Mouse (Mus musculus): Measurements from ENCODE around the gene Tfap2b. TPM values are rescaled to one million over a fixed set of nuclear protein-coding genes. Genes with fewer than 3 reads are reported as not detected.

The Tfap2b gene
- polyA plus RNA-seq, 1 experiment from 2014 or later, result 49.2 TPM

DNA sequence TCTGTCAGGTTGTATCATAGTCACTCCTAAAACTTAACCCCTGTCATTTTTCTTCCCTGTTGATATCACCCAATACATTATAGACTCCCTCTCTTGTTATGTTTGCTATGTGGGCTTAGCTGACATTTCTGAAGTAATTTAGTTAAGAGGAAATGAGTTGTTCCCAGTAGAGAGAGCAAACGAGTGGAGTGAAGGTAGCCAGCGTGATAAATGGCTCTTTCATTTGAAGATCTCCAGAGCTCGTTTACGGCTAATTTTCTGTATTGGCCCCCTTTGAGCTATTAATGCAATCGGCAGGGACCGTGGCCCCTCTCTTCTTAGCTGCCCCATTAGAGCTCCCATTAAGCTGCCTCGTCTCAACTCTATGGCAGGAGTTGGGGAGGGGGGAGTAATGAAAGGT is 12.9 kb downstream of the Tfap2b start:
- H3K4me2 ChIP-seq (ENCODE audit: low read depth, low read length), result 0 out of 2 replicates have a peak overlapping the region, but pooled peaks have one; percentile 8
- H3K4me1 ChIP-seq (ENCODE audit: control insufficient read depth, insufficient read depth, low read length), result no peaks in the 10 kb centered on the region; the same call in 1 of the 2 replicates
- H3K9me3 ChIP-seq (ENCODE audit: control insufficient read depth, low read length), result no peaks in the 10 kb centered on the region
- peaks cover 57% of the 10 kb centered on the region for H3K27me3 ChIP-seq (ENCODE audit: control insufficient read depth, insufficient read depth, low read length)
- WGBS, result under 1% methylated on average over 7 of the region's 7 CpGs
- no peaks in the 10 kb centered on the region for H3K36me3 ChIP-seq (ENCODE audit: control insufficient read depth, insufficient read depth, low read length)
- no peak for ATAC-seq (ENCODE audit: low read depth)
- H3K27ac ChIP-seq (ENCODE audit: low read depth, low read length), result no peak overlapping the region
- H3K4me3 ChIP-seq (ENCODE audit: low read depth, low read length), result no peak overlapping the region
- H3K9ac ChIP-seq (replicated peaks; ENCODE audit: low read depth, low read length), result no peak overlapping the region

DNA sequence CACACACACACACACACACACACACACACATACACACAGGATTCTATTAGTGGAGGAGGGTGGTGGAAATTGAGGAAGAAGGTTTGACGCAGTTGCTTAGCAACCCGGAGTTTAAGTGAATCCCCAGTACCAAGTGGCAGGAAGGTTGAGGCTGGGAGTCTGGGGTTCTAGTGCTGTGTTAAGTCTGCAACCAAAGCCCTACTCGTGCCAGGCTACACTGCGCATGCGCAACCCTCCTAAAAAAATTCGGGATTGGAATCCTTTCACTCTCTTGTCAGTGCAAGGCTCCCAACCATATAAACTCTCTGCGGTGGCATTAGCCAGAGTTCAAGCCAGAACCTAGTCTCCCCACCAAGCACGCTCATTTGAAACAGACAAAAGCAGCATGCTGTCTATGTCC is 18.0 kb downstream of the Tfap2b start:
- Histone ChIP-seq H3K27ac (ENCODE audit: low read depth, low read length) (no peak overlapping the region), H3K36me3 (ENCODE audit: control insufficient read depth, insufficient read depth, low read length) (no peaks in the 10 kb centered on the region), H3K4me3 (ENCODE audit: low read depth, low read length) (no peak overlapping the region), H3K9ac (replicated peaks; ENCODE audit: low read depth, low read length) (no peak overlapping the region), H3K4me2 (ENCODE audit: low read depth, low read length) (no peak overlapping the region), H3K4me1 (ENCODE audit: control insufficient read depth, insufficient read depth, low read length) (no peaks in the 10 kb centered on the region), H3K9me3 (ENCODE audit: control insufficient read depth, low read length) (no peaks in the 10 kb centered on the region), H3K27me3 (ENCODE audit: control insufficient read depth, insufficient read depth, low read length) (peaks cover 62% of the 10 kb centered on the region)
- peak; percentile 16; the same call in 1 of the 2 replicates for ATAC-seq (ENCODE audit: low read depth)
- WGBS, result 3% methylated on average over 8 of the region's 8 CpGs

DNA sequence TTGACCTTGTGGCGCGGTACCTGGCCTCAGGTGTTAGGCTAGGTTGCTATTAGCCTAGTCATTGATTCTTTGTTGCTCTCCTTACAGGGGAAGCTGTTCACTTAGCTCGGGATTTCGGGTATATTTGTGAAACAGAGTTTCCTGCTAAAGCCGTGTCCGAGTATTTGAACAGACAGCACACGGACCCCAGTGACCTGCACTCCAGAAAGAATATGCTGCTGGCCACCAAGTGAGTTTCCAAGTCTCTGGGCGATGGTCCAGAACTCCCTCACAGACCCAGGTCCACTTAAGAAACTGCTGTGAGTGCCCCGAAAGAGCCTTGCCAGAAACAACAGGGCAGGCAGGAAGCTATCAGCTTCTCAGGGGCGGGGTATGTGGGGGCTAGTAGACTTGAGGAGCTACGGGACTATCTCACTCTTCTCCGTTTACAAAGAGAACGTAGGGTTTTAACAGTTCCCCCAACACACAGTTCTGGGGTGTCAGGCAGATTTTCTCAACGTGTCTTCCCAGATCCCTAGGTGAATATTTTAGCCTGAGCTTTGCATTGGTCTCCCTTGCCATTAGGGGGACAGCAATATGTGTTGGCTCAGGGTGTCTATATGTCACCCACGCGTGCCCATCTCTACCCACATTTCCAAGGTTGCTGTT is 22.3 kb downstream of the Tfap2b start:
- H3K4me2 ChIP-seq (ENCODE audit: low read depth, low read length), result no peak overlapping the region
- ATAC-seq (ENCODE audit: low read depth), result no peak
- no peak overlapping the region for H3K4me3 ChIP-seq (ENCODE audit: low read depth, low read length)
- H3K4me1 ChIP-seq (ENCODE audit: control insufficient read depth, insufficient read depth, low read length), result no peaks in the 10 kb centered on the region
- no peak overlapping the region for H3K27ac ChIP-seq (ENCODE audit: low read depth, low read length)
- no peaks in the 10 kb centered on the region for H3K9me3 ChIP-seq (ENCODE audit: control insufficient read depth, low read length)
- WGBS, result 5% methylated on average over 16 of the region's 16 CpGs
- peaks cover 44% of the 10 kb centered on the region for H3K27me3 ChIP-seq (ENCODE audit: control insufficient read depth, insufficient read depth, low read length)
- H3K9ac ChIP-seq (replicated peaks; ENCODE audit: low read depth, low read length), result no peak overlapping the region
- no peaks in the 10 kb centered on the region for H3K36me3 ChIP-seq (ENCODE audit: control insufficient read depth, insufficient read depth, low read length)

DNA sequence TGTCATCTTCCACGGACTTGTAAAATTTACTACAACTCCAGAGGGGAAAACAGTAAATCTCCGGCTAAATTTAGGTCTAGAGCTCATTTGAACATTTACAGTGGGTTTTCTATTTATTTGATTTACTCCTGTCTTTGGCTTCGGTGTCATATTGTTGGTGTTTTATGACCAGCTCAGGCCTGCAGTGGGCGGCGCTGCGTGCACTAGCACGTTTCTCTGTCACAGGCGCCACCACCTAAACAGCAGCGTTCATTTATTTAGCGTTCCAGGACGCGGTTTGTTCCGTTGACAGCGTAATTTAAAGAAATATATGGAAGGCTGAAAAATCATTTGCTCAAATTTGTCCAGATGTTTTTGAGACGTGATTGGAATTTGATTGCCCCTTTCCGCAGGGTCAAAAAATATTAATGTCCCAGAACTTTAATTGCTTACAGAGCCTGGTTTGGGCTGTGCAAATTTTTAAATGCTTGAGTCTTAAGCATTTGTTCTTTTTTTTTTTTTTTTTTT is 22.9 kb downstream of the Tfap2b start:
- Histone ChIP-seq H3K9ac (replicated peaks; ENCODE audit: low read depth, low read length) (no peak overlapping the region), H3K4me2 (ENCODE audit: low read depth, low read length) (no peak overlapping the region), H3K9me3 (ENCODE audit: control insufficient read depth, low read length) (no peaks in the 10 kb centered on the region), H3K27me3 (ENCODE audit: control insufficient read depth, insufficient read depth, low read length) (peaks cover 44% of the 10 kb centered on the region), H3K27ac (ENCODE audit: low read depth, low read length) (no peak overlapping the region), H3K36me3 (ENCODE audit: control insufficient read depth, insufficient read depth, low read length) (no peaks in the 10 kb centered on the region), H3K4me1 (ENCODE audit: control insufficient read depth, insufficient read depth, low read length) (no peaks in the 10 kb centered on the region), H3K4me3 (ENCODE audit: low read depth, low read length) (no peak overlapping the region)
- ATAC-seq (ENCODE audit: low read depth), result no peak
- 2% methylated on average over 16 of the region's 16 CpGs for WGBS

DNA sequence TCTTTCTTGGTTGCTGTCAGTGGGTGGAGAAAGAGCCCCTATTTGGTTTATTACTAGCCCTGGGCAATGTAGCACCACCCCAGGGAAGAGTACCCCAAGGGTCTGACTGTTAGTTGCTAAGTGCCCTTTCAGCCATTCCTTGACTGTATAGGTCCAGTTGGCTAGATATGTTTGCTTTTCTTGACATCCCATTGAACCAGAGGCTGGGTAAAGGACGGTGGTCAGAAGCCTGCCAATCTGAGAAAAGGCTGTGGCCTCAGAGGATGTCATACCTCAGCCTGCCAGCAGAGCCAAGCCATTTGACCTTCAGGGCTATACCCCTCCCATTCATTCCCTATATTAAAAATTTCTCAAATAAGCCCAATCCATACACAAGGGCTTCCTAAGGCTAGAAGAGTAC is 24.0 kb downstream of the Tfap2b start:
- Histone ChIP-seq H3K4me2 (ENCODE audit: low read depth, low read length) (no peak overlapping the region), H3K9ac (replicated peaks; ENCODE audit: low read depth, low read length) (no peak overlapping the region), H3K27ac (ENCODE audit: low read depth, low read length) (no peak overlapping the region), H3K4me1 (ENCODE audit: control insufficient read depth, insufficient read depth, low read length) (no peaks in the 10 kb centered on the region), H3K4me3 (ENCODE audit: low read depth, low read length) (no peak overlapping the region), H3K9me3 (ENCODE audit: control insufficient read depth, low read length) (no peaks in the 10 kb centered on the region), H3K36me3 (ENCODE audit: control insufficient read depth, insufficient read depth, low read length) (no peaks in the 10 kb centered on the region), H3K27me3 (ENCODE audit: control insufficient read depth, insufficient read depth, low read length) (peaks cover 40% of the 10 kb centered on the region)
- ATAC-seq (ENCODE audit: low read depth), result no peak
- WGBS, result 8% methylated on average over 1 of the region's 1 CpGs

DNA sequence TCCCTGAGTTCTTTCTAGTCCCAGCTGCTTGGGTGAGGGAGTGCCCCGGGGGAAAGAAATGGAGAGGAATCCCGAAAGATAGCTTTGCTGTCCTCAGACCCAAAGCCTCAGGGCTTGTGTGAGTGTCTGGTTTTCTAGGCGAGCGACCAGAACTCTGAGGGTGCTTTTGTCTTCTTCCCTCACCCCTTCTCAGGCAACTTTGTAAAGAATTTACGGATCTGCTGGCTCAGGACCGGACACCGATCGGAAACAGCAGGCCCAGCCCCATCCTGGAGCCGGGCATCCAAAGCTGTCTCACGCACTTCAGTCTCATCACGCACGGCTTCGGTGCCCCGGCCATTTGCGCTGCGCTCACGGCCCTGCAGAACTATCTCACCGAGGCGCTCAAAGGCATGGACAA is 25.1 kb downstream of the Tfap2b start:
- Histone ChIP-seq H3K4me3 (ENCODE audit: low read depth, low read length) (no peak overlapping the region), H3K4me2 (ENCODE audit: low read depth, low read length) (no peak overlapping the region), H3K4me1 (ENCODE audit: control insufficient read depth, insufficient read depth, low read length) (no peaks in the 10 kb centered on the region), H3K36me3 (ENCODE audit: control insufficient read depth, insufficient read depth, low read length) (no peaks in the 10 kb centered on the region), H3K27ac (ENCODE audit: low read depth, low read length) (no peak overlapping the region), H3K9me3 (ENCODE audit: control insufficient read depth, low read length) (no peaks in the 10 kb centered on the region), H3K9ac (replicated peaks; ENCODE audit: low read depth, low read length) (no peak overlapping the region), H3K27me3 (ENCODE audit: control insufficient read depth, insufficient read depth, low read length) (peaks cover 41% of the 10 kb centered on the region)
- peak; percentile 16; the same call in 1 of the 2 replicates for ATAC-seq (ENCODE audit: low read depth)
- WGBS, result 4% methylated on average over 19 of the region's 19 CpGs

DNA sequence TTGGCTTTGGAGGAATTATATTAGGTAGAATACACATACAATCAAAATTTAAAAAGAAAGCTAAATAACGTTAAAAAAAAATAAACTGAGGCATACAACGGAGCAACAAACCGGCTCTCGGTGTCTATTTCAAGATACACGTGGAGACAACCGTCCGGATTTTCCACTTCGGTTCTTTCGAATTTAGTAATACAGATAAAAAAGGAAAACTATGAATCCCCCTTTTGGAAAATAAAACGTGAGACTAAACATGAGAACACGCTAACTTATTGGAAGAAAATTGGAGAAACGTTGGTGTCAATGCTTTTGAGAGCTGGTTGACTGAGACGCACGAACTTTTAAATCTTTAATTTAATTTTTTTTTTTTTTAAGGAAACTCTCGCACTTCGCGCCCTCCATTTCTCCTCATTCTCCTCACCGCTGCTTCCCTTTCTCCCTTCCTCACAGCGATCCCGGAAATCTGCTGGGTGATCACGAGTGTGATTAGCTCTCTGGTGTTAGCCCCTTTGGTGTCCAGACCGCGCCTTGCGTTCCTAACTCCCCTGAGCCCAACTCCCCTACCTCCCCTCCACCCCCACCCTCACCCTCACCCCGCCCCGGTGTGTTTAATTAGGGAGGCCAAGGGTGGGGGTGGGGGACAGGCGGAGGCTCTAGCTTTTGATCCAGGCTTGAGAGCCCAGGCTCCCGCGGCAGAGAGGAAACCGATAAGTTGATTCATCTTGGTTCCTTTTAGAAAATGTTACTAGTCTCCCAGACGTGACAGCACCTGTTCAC is 25.9 kb downstream of the Tfap2b start:
- no peaks in the 10 kb centered on the region for H3K4me1 ChIP-seq (ENCODE audit: control insufficient read depth, insufficient read depth, low read length)
- no peak overlapping the region for H3K4me2 ChIP-seq (ENCODE audit: low read depth, low read length)
- ATAC-seq (ENCODE audit: low read depth), result no peak
- no peaks in the 10 kb centered on the region for H3K36me3 ChIP-seq (ENCODE audit: control insufficient read depth, insufficient read depth, low read length)
- no peaks in the 10 kb centered on the region for H3K9me3 ChIP-seq (ENCODE audit: control insufficient read depth, low read length)
- no peak overlapping the region for H3K4me3 ChIP-seq (ENCODE audit: low read depth, low read length)
- H3K27ac ChIP-seq (ENCODE audit: low read depth, low read length), result no peak overlapping the region
- 3% methylated on average over 31 of the region's 31 CpGs for WGBS
- H3K9ac ChIP-seq (replicated peaks; ENCODE audit: low read depth, low read length), result no peak overlapping the region
- H3K27me3 ChIP-seq (ENCODE audit: control insufficient read depth, insufficient read depth, low read length), result peaks cover 35% of the 10 kb centered on the region

DNA sequence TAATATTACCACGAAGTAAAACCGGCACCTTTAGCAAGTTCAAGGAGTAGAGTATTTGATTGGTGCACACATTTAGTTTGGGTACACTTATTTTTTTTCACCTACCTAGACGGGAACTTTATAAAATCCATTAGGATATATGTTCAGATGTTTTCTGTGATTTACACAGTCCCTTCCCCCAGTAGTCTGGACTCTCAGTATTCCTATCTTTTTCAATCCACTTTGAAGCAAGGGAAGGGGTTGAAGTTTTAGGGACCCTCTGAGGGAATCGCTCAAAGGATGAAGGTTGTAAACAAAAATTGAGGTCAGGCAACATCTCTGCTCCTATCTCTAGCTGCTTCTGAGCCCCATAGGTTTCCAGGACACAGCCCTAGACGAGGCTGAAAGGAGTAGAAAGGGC is 27.3 kb downstream of the Tfap2b start:
- ATAC-seq (ENCODE audit: low read depth), result no peak
- WGBS, result 8% methylated on average over 5 of the region's 5 CpGs
- Histone ChIP-seq H3K36me3 (ENCODE audit: control insufficient read depth, insufficient read depth, low read length) (no peaks in the 10 kb centered on the region), H3K27ac (ENCODE audit: low read depth, low read length) (no peak overlapping the region), H3K27me3 (ENCODE audit: control insufficient read depth, insufficient read depth, low read length) (peaks cover 37% of the 10 kb centered on the region), H3K4me1 (ENCODE audit: control insufficient read depth, insufficient read depth, low read length) (peaks cover 3% of the 10 kb centered on the region; the same call in 1 of the 2 replicates), H3K9ac (replicated peaks; ENCODE audit: low read depth, low read length) (no peak overlapping the region), H3K4me3 (ENCODE audit: low read depth, low read length) (no peak overlapping the region), H3K4me2 (ENCODE audit: low read depth, low read length) (no peak overlapping the region), H3K9me3 (ENCODE audit: control insufficient read depth, low read length) (no peaks in the 10 kb centered on the region)

DNA sequence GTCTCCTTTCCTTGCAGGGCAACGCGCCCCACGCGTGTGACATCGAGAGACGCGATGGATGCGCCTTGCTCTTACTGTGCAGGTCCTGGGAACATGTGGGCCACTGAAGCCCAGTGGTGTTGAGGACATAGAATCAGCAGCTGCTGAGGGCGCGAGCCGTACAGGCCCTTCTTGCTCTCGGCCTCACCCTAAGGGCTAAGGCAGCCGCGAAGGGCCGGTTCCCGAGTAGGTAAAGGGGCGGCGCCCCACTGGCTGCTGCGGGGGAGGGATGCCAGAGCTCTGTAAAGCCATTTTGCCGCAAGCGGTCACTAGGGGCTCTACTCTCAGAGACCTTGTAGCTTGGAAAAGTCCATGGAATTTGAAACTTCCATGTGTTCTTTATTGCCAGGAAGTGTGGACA is 27.9 kb downstream of the Tfap2b start:
- no peak overlapping the region for H3K27ac ChIP-seq (ENCODE audit: low read depth, low read length)
- ATAC-seq (ENCODE audit: low read depth), result 0 out of 2 replicates have a peak, but pooled peaks have one; percentile 21
- WGBS, result 3% methylated on average over 21 of the region's 21 CpGs

More for the DNA sequence above, 27.9 kb downstream of the Tfap2b start:
- Histone ChIP-seq H3K4me1 (ENCODE audit: control insufficient read depth, insufficient read depth, low read length) (peaks cover 6% of the 10 kb centered on the region; the same call in 1 of the 2 replicates), H3K9me3 (ENCODE audit: control insufficient read depth, low read length) (no peaks in the 10 kb centered on the region), H3K36me3 (ENCODE audit: control insufficient read depth, insufficient read depth, low read length) (no peaks in the 10 kb centered on the region), H3K4me2 (ENCODE audit: low read depth, low read length) (no peak overlapping the region), H3K4me3 (ENCODE audit: low read depth, low read length) (no peak overlapping the region), H3K9ac (replicated peaks; ENCODE audit: low read depth, low read length) (no peak overlapping the region), H3K27me3 (ENCODE audit: control insufficient read depth, insufficient read depth, low read length) (peaks cover 40% of the 10 kb centered on the region)

All from neural tube, embryonic 14.5 days (tissue).